Mouse (Mus musculus) embryo, embryonic 10 days (tissue): ENCODE data around the gene Pef1.

Experiments used
- DNase-seq: peaks from one replicate; pipeline ENCODE4 v3.0.0-alpha.2; 2015; ENCODE audit warnings: low spot score

Pef1 gene

GRCm38 (mm10) chr4:130095137-130095536 is 7.2 kb upstream of the Pef1 start:
- no peak for DNase-seq

- no peak for DNase-seq
Observed at GRCm38 (mm10) chr4:130101183-130101582, 1.2 kb upstream of the Pef1 start.

- no peak for DNase-seq
Observed at GRCm38 (mm10) chr4:130103632-130104031, 1.3 kb downstream of the Pef1 start.

- DNase-seq = no peak
Observed at GRCm38 (mm10) chr4:130104584-130104983, 2.2 kb downstream of the Pef1 start.

DNA sequence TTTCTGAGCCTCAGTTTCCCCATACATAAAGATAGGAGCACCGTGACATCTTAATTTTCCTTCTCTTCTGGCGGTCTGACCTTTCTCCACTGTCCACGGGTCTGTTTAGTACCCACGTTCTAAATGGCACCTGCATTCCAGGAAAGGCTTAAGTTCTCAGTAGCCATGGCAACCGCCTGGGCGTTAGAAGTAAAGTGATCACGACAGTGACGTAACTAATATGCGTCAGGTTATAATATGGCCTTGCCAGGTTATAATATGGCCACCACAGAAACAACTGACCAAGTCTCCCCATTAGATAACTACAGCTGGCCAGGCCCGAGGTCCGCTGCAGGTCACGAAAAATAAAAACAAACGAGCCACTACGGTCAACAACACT is 4.7 kb downstream of the Pef1 start:
- DNase-seq = no peak

DNA sequence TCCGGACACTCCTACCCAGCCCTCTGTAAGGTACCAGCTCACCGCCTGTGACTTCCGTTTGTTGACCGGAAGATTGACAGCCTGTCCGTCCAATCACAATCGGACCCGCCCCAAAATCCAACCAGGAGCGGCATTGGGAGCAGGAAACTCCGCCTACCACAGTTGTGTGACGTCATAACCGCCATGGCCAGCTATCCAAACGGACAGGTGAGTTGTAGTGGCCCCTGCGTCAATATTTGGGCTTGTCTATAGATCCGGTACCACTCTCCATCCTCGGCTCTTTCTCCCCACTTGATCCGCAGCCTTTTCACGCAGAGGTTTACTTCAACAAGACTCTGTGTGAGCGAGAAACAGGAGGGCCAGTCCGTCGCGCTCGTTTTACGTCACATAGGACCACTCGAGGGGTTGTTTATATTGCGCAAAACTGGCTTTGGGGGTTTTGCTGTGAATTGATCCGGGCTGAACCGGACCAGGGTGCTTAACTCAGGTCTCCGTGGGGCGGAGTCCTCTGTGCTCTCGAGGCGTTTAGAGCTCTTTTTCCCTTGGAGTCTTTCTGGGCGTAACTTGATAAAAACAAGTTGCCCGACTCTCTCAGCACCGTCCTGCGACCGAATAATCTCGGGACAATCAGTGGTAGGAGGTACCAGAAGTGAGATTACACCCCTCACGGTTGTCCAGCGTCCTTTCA is 5.2 kb downstream of the Pef1 start:
- DNase-seq = peak; percentile 100

DNA sequence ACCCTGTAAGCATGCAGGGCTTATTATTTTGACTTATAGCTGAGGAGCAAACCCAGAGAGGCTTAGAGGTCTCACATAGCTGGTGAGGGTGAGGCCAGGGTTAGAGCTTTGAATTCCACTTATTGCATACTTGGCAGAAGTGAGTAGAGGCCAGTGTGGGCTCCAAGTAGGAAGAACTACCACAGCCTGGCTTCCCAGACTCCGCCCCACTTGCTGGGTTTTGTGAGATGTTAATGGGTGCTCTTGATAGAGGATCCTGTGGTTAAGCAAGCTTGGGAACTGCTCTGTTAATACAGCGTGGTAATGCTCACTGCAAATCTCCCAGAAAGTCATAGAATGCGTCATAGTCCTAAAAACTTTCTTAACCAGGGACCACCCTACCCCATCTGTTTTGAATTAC is 6.6 kb downstream of the Pef1 start:
- DNase-seq = no peak

DNA sequence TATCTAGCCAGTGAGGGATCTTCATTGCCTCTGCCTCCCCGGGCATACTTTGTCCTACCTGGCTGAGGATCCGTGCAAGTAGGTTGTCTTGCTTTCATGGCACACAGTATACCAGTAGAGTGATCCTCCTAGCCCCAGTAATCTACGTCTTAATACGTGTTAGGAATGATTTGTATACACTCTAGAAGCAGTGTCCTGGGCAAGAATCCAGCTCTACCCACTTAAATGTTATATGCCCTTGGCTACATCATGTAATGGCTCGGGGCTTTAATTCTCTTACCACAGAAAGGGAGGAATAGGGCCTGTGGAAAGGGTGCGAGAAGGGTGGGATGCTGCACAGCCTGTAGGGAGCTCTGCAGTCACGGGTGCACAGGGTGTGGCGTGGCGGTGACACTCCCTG is 7.3 kb downstream of the Pef1 start:
- no peak for DNase-seq

GRCm38 (mm10) chr4:130110091-130110490 is 7.7 kb downstream of the Pef1 start:
- no peak for DNase-seq

DNA sequence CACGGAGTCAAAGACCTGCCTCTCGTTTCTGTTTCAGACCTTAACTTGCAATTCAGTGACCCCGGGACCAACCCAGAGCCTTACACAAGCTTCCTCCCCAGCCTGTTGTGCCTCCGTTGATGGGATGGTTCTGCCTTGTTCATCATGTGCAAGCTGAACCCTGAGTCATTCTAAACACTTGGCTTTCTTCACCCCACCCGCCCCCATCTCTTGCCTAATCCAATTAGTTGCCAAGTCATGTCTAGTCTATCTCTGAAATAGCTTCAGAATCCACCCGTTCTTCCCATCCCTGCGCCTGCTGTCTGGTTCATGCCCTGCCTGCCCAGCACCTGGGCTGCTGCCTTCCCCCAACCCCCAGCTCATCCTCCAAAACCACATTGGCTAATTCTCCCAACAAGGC is 9.9 kb downstream of the Pef1 start:
- no peak for DNase-seq

DNA sequence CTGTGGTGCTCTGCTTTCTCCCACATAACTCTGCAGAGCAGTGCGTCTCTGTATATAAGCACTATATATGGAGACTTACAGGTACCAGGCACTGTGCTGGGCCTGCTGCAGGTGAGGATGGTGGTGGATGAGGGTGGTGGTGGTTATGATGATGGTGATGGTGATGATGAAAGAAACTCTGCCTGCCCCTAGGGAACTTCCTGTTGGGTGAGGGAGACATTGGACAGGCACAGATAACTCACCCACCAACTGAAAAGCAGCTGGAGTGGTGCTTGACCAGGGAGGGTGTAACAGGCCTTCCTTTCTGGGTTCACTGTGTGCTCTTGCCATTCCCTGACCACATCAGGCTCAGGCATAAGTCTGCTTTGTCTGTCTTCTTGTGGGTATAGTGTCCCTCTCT is 10.4 kb downstream of the Pef1 start:
- DNase-seq = no peak

- no peak for DNase-seq
Observed at GRCm38 (mm10) chr4:130120752-130121151, 18.4 kb downstream of the Pef1 start.

GRCm38 (mm10) chr4:130121560-130121959 is 19.2 kb downstream of the Pef1 start:
- no peak for DNase-seq

GRCm38 (mm10) chr4:130123020-130123419 is 20.7 kb downstream of the Pef1 start:
- DNase-seq = no peak

DNA sequence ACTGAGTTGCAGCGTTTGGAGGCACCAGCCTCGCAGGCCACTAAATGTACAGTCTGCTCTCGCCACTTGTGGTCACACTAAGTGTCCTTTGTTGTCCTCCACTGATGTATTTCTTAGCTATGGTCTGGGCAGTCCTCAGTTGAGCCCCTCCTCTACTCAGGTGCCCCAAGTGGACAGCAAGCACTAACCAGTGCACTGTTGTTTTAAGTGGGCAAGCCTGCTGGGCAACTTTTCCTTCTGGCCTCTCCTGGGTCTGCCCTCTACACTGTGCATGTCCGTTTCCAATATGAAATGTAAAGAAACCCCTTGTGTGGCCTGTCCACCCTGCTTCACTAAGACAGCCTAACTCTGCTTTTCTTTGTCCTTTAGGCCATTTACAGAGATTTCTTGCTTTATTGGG is 21.8 kb downstream of the Pef1 start:
- no peak for DNase-seq

GRCm38 (mm10) chr4:130125164-130125563 is 22.8 kb downstream of the Pef1 start:
- DNase-seq = no peak

DNA sequence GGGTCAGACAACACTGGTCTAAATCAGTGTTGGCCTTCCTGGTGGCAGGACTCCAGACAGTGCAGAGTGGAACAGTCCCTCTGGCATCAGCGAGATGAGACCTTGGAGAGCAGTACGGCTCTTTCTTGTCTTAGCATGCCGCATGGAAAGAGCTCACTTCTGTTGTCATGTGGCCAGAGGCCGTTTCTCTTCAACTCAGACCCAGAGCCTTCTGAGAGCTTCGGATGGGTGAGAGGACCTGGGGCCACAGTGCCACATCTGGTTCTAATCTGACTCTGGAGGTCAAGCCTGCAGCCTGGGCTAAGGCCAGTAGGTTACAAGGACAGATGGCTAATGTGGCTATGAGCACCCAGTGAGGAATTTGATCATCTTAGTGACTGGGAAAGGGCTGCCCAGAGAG is 23.6 kb downstream of the Pef1 start:
- DNase-seq = peak; percentile 77

DNA sequence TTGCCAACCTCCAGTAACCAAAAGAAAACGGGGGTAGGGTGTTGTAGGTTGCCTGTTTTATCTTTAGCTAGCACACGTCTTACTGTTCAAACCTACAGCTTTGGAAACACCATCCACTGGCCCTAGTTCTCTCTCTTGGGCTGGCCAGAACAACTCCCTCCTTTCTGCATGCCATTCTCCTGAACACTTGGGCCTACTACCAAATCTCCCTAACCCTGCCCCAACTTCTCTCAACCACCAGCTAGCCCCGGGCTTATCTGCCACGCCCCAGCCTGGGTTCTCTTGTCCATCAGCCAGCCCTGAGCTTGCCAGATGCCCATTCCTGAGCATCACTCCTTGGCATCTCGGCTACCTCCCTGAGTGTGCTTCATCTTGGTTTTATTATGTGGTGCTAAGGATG is 26.5 kb downstream of the Pef1 start:
- no peak for DNase-seq

GRCm38 (mm10) chr4:130130082-130130481 is 27.7 kb downstream of the Pef1 start:
- DNase-seq = no peak

DNA sequence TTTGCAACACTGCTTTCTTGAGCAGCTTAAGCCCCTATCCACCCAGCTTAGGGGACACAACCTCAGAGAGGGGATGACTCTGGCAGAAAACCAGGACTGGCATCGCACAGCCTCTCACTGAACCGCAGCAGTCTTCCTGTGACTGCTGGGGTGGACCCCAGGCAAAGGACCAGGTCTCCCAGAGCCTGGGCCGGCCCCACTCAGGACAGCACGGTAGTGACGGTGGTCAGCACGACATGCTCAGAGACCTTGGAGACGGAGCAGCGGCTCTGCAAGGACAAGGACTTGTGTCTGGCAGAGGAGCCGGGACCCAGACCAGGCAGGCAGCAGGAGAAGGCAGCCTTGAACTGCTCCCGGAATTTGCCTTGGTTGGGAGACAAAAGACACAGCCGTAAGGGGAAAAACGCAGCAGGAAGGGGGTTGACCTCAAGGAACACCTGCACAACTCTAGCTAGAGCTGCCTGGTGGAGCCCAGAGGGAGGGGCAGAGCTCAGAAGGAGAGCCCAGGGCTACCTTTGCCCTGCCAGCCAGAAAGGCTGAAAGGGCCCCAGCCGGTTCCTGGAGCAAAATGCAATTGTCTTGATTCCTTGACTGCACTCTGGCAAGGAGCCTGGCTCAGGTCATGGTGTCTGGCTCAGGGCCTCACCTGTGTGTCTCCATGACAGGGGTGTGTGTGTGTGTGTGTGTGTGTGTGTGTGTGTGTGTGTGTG is 28.4 kb downstream of the Pef1 start:
- no peak for DNase-seq

GRCm38 (mm10) chr4:130131448-130132105 is 29.2 kb downstream of the Pef1 start:
- DNase-seq = no peak

DNA sequence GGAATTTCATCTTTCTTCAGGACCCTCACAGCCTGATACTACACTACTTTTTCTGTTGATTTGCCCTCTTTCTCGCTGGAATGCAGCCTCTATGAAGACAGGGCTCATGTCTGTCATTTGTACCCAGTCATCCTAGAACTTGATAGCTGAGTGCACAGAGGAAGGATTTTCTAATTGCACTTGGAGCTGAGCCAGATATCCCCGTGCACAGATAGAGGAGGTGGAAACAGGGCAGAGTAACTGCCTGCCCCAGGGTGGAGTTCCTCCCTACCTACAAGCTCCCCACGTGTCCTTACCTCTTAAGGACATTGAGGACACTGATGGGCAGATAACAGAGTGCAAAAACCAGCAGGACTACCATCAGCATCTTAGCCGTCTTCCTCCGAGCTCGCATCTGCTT is 31.0 kb downstream of the Pef1 start:
- DNase-seq = no peak

GRCm38 (mm10) chr4:130138441-130139213 is 36.3 kb downstream of the Pef1 start:
- DNase-seq = peak; percentile 87
